Mouse (Mus musculus): ENCODE measurements around the gene Izumo4. TPM values are rescaled to one million over a fixed set of nuclear protein-coding genes. Genes with fewer than 3 reads are reported as not detected.

Izumo4 gene
- polyA plus RNA-seq, 1 experiment from 2014 or later: 4.8 TPM

DNA sequence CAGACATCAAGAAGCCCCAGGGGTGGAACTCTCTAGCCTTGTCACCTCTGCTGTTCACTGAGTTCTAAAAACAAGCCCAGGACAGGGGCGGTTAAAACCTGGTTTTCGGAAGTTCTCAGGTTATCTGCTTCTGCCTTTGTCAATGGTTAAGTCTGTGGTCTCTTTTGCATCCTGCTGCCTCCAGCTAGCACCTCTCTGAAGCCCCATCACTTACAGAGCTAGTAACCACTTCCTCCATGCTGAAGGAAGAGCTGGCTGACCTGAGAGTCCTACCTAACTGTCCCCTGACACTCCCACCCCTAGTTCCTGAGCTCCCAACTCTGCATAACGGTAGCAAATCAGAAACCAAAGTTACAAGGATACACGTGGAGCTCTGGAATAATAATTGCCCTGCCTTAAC, 1.3 kb upstream of the Izumo4 start:
- peak overlapping the region; percentile 51 for H3K4me2 ChIP-seq (ENCODE audit: low read depth, low read length)
- H3K9ac ChIP-seq (replicated peaks; ENCODE audit: low read length): peak overlapping the region; percentile 76; the same call in 1 of the 2 replicates
- H3K27me3 ChIP-seq (ENCODE audit: control insufficient read depth, insufficient read depth, low read length): no peaks in the 10 kb centered on the region
- no peaks in the 10 kb centered on the region for H3K36me3 ChIP-seq (replicated peaks; ENCODE audit: control insufficient read depth, insufficient read depth, low read depth, low read length)
- H3K27ac ChIP-seq (replicated peaks; ENCODE audit: low read depth, low read length): no peak overlapping the region
- no peaks in the 10 kb centered on the region for H3K9me3 ChIP-seq (replicated peaks; ENCODE audit: control insufficient read depth, low read length)
- ATAC-seq (replicated peaks; ENCODE audit: insufficient number of reproducible peaks, low FRiP score, low TSS enrichment, low read depth) (no peak), DNase-seq (ENCODE audit: low spot score) (no peak)
- WGBS: 50% methylated on average over 4 of the region's 4 CpGs
- peaks cover 5% of the 10 kb centered on the region; the same call in 1 of the 2 replicates for H3K4me1 ChIP-seq (ENCODE audit: control insufficient read depth, insufficient read depth, low read length)
- peak overlapping the region; percentile 59; the same call in 1 of the 2 replicates for H3K4me3 ChIP-seq (ENCODE audit: low read depth, low read length)

DNA sequence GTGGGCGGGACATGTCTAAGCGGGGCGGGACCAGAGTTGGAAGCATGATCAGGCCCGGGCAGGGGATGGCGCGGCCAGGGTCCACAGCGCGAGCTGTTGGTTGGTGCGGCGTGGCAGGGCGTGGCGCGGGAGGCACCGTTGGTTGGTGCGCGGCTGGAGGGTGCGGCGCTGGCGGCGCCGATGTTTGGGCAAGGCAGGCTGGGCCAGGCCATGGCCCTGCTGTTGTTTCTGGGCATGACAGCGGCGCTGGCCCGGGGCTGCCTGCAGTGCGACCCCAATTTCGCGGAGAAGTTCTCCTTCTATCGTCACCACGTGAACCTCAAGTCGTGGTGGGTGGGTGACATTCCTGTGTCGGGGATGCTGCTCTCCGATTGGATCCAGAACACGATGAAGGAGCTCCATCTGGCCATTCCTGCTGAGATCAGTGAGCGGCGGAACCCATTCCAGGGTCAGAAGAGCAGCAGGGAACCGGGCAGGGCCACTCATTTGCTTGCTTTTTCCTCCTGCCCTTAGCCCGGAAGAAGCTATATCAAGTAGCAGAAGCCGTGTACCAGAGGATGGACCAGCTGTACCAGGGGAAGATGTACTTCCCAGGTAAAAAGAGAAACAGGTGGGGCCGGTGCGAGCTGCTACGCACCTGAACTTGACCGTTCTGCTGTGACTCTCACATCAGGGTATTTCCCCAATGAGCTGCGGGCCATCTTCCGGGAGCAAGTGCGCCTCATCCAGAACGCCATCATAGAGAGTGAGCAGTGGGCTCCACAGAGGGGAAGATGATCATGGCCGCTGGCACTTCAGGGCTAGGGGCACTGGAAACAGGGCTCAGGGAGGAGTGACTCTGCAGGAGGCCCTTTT, 779 bp downstream of the Izumo4 start:
- H3K36me3 ChIP-seq (replicated peaks; ENCODE audit: control insufficient read depth, insufficient read depth, low read depth, low read length): peaks cover 6% of the 10 kb centered on the region
- H3K27ac ChIP-seq (replicated peaks; ENCODE audit: low read depth, low read length): no peak overlapping the region; the same call in 1 of the 2 replicates
- H3K9me3 ChIP-seq (replicated peaks; ENCODE audit: control insufficient read depth, low read length): no peaks in the 10 kb centered on the region
- ATAC-seq (replicated peaks; ENCODE audit: insufficient number of reproducible peaks, low FRiP score, low TSS enrichment, low read depth) (peak; percentile 91), DNase-seq (ENCODE audit: low spot score) (peak; percentile 94)
- peak overlapping the region; percentile 70 for H3K9ac ChIP-seq (replicated peaks; ENCODE audit: low read length)
- peaks cover 5% of the 10 kb centered on the region; the same call in 1 of the 2 replicates for H3K4me1 ChIP-seq (ENCODE audit: control insufficient read depth, insufficient read depth, low read length)
- H3K27me3 ChIP-seq (ENCODE audit: control insufficient read depth, insufficient read depth, low read length): no peaks in the 10 kb centered on the region
- H3K4me3 ChIP-seq (ENCODE audit: low read depth, low read length): peak overlapping the region; percentile 59
- peak overlapping the region; percentile 73 for H3K4me2 ChIP-seq (ENCODE audit: low read depth, low read length)
- 2% methylated on average over 47 of the region's 47 CpGs for WGBS

DNA sequence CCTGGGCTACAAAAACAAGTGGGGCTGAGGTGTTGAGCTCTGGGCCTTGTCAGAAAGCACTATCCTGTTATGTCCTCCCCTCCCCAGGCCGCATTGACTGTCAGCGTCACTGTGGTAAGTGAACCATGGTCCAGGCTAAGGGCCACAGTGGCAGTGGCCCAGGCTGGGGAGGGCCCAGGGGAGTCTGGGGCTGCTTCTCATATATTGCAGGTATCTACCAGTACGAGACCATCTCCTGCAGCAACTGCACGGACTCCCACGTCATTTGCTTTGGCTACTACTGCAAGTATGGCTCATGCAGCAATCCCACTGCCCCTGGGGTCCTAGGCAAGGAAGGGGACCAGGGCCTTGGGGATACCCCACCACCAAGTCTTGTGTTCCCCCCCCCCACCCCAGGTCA, 1.7 kb downstream of the Izumo4 start:
- peaks cover 5% of the 10 kb centered on the region; the same call in 1 of the 2 replicates for H3K4me1 ChIP-seq (ENCODE audit: control insufficient read depth, insufficient read depth, low read length)
- H3K36me3 ChIP-seq (replicated peaks; ENCODE audit: control insufficient read depth, insufficient read depth, low read depth, low read length): peaks cover 9% of the 10 kb centered on the region
- DNase-seq (ENCODE audit: low spot score) (no peak), ATAC-seq (replicated peaks; ENCODE audit: insufficient number of reproducible peaks, low FRiP score, low TSS enrichment, low read depth) (no peak)
- no peaks in the 10 kb centered on the region for H3K9me3 ChIP-seq (replicated peaks; ENCODE audit: control insufficient read depth, low read length)
- H3K4me2 ChIP-seq (ENCODE audit: low read depth, low read length): no peak overlapping the region; the same call in none of the 2 replicates
- no peaks in the 10 kb centered on the region for H3K27me3 ChIP-seq (ENCODE audit: control insufficient read depth, insufficient read depth, low read length)
- no peak overlapping the region; the same call in 1 of the 2 replicates for H3K4me3 ChIP-seq (ENCODE audit: low read depth, low read length)
- H3K9ac ChIP-seq (replicated peaks; ENCODE audit: low read length): no peak overlapping the region
- 86% methylated on average over 5 of the region's 5 CpGs for WGBS
- H3K27ac ChIP-seq (replicated peaks; ENCODE audit: low read depth, low read length): no peak overlapping the region

- ATAC-seq (replicated peaks; ENCODE audit: insufficient number of reproducible peaks, low FRiP score, low TSS enrichment, low read depth): no peak
- Histone ChIP-seq H3K4me1 (ENCODE audit: control insufficient read depth, insufficient read depth, low read length) (peaks cover 5% of the 10 kb centered on the region; the same call in 1 of the 2 replicates), H3K4me3 (ENCODE audit: low read depth, low read length) (no peak overlapping the region), H3K4me2 (ENCODE audit: low read depth, low read length) (no peak overlapping the region), H3K9me3 (replicated peaks; ENCODE audit: control insufficient read depth, low read length) (no peaks in the 10 kb centered on the region), H3K27me3 (ENCODE audit: control insufficient read depth, insufficient read depth, low read length) (no peaks in the 10 kb centered on the region), H3K27ac (replicated peaks; ENCODE audit: low read depth, low read length) (no peak overlapping the region), H3K9ac (replicated peaks; ENCODE audit: low read length) (no peak overlapping the region), H3K36me3 (replicated peaks; ENCODE audit: control insufficient read depth, insufficient read depth, low read depth, low read length) (peaks cover 12% of the 10 kb centered on the region)
- DNase-seq (ENCODE audit: low spot score): no peak
- 85% methylated on average over 5 of the region's 5 CpGs for WGBS
These were observed 2.4 kb downstream of the Izumo4 start for GRCm38 (mm10) chr10:80704418-80704817.

- no peak overlapping the region for H3K27ac ChIP-seq (replicated peaks; ENCODE audit: low read depth, low read length)
These were observed 3.0 kb downstream of the Izumo4 start for GRCm38 (mm10) chr10:80705033-80705432.

GRCm38 (mm10) chr10:80705479-80705878, 3.5 kb downstream of the Izumo4 start:
- DNase-seq (ENCODE audit: low spot score) (no peak), ATAC-seq (replicated peaks; ENCODE audit: insufficient number of reproducible peaks, low FRiP score, low TSS enrichment, low read depth) (no peak)
- Histone ChIP-seq H3K9ac (replicated peaks; ENCODE audit: low read length) (0 out of 2 replicates have a peak overlapping the region, but pooled peaks have one; percentile 9), H3K4me1 (ENCODE audit: control insufficient read depth, insufficient read depth, low read length) (peaks cover 5% of the 10 kb centered on the region; the same call in 1 of the 2 replicates), H3K27ac (replicated peaks; ENCODE audit: low read depth, low read length) (no peak overlapping the region), H3K36me3 (replicated peaks; ENCODE audit: control insufficient read depth, insufficient read depth, low read depth, low read length) (peaks cover 14% of the 10 kb centered on the region), H3K27me3 (ENCODE audit: control insufficient read depth, insufficient read depth, low read length) (no peaks in the 10 kb centered on the region), H3K9me3 (replicated peaks; ENCODE audit: control insufficient read depth, low read length) (no peaks in the 10 kb centered on the region), H3K4me2 (ENCODE audit: low read depth, low read length) (no peak overlapping the region), H3K4me3 (ENCODE audit: low read depth, low read length) (no peak overlapping the region)
- 75% methylated on average over 3 of the region's 3 CpGs for WGBS

More at GRCm38 (mm10) chr10:80705033-80705432, 3.0 kb downstream of the Izumo4 start:
- no peak for ATAC-seq (replicated peaks; ENCODE audit: insufficient number of reproducible peaks, low FRiP score, low TSS enrichment, low read depth)
- Histone ChIP-seq H3K4me1 (ENCODE audit: control insufficient read depth, insufficient read depth, low read length) (peaks cover 5% of the 10 kb centered on the region; the same call in 1 of the 2 replicates), H3K36me3 (replicated peaks; ENCODE audit: control insufficient read depth, insufficient read depth, low read depth, low read length) (peaks cover 14% of the 10 kb centered on the region), H3K4me2 (ENCODE audit: low read depth, low read length) (no peak overlapping the region), H3K4me3 (ENCODE audit: low read depth, low read length) (no peak overlapping the region), H3K9ac (replicated peaks; ENCODE audit: low read length) (no peak overlapping the region), H3K9me3 (replicated peaks; ENCODE audit: control insufficient read depth, low read length) (no peaks in the 10 kb centered on the region), H3K27me3 (ENCODE audit: control insufficient read depth, insufficient read depth, low read length) (no peaks in the 10 kb centered on the region)
- WGBS: 63% methylated on average over 3 of the region's 3 CpGs
- no peak for DNase-seq (ENCODE audit: low spot score)

DNA sequence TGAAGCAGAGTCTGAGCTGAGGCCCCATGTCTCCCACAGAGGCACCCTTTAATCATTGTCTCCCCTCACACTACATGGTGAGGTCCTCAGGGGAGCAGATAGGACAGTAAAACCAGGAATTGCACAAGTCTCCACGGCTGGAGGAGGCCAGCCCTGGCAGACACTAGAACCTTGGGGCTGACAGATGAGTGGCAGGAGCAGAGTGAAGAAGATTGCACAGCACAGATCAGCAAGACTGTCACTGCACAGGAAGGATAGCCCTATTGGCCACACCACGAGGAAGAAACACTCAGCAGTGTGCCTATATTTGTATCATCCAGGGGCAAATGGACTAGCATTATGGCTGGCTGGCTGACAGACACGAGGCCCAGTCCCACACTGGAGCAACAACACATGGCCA, 8.8 kb downstream of the Izumo4 start:
- ATAC-seq (replicated peaks; ENCODE audit: insufficient number of reproducible peaks, low FRiP score, low TSS enrichment, low read depth): no peak

GRCm38 (mm10) chr10:80717281-80717680, 15.3 kb downstream of the Izumo4 start:
- no peaks in the 10 kb centered on the region for H3K9me3 ChIP-seq (replicated peaks; ENCODE audit: control insufficient read depth, low read length)
- no peak overlapping the region for H3K4me2 ChIP-seq (ENCODE audit: low read depth, low read length)
- no peak for DNase-seq (ENCODE audit: low spot score)
- H3K36me3 ChIP-seq (replicated peaks; ENCODE audit: control insufficient read depth, insufficient read depth, low read depth, low read length): peaks cover 39% of the 10 kb centered on the region
- H3K4me1 ChIP-seq (ENCODE audit: control insufficient read depth, insufficient read depth, low read length): no peaks in the 10 kb centered on the region
- no peaks in the 10 kb centered on the region for H3K27me3 ChIP-seq (ENCODE audit: control insufficient read depth, insufficient read depth, low read length)
- ATAC-seq (replicated peaks; ENCODE audit: insufficient number of reproducible peaks, low FRiP score, low TSS enrichment, low read depth): no peak
- no peak overlapping the region for H3K27ac ChIP-seq (replicated peaks; ENCODE audit: low read depth, low read length)
- WGBS: 88% methylated on average over 1 of the region's 1 CpGs
- H3K9ac ChIP-seq (replicated peaks; ENCODE audit: low read length): no peak overlapping the region
- H3K4me3 ChIP-seq (ENCODE audit: low read depth, low read length): no peak overlapping the region

More for the DNA sequence above, 8.8 kb downstream of the Izumo4 start:
- Histone ChIP-seq H3K27me3 (ENCODE audit: control insufficient read depth, insufficient read depth, low read length) (no peaks in the 10 kb centered on the region), H3K36me3 (replicated peaks; ENCODE audit: control insufficient read depth, insufficient read depth, low read depth, low read length) (peaks cover 30% of the 10 kb centered on the region), H3K9me3 (replicated peaks; ENCODE audit: control insufficient read depth, low read length) (no peaks in the 10 kb centered on the region), H3K4me3 (ENCODE audit: low read depth, low read length) (no peak overlapping the region), H3K4me1 (ENCODE audit: control insufficient read depth, insufficient read depth, low read length) (no peaks in the 10 kb centered on the region), H3K27ac (replicated peaks; ENCODE audit: low read depth, low read length) (no peak overlapping the region), H3K4me2 (ENCODE audit: low read depth, low read length) (no peak overlapping the region), H3K9ac (replicated peaks; ENCODE audit: low read length) (no peak overlapping the region)
- no peak for DNase-seq (ENCODE audit: low spot score)
- WGBS: 88% methylated on average over 3 of the region's 3 CpGs

Data from embryonic facial prominence, embryonic 11.5 days (tissue).